8 mouse cellular contexts compared by ENCODE assay signal in the genomic region with DNA sequence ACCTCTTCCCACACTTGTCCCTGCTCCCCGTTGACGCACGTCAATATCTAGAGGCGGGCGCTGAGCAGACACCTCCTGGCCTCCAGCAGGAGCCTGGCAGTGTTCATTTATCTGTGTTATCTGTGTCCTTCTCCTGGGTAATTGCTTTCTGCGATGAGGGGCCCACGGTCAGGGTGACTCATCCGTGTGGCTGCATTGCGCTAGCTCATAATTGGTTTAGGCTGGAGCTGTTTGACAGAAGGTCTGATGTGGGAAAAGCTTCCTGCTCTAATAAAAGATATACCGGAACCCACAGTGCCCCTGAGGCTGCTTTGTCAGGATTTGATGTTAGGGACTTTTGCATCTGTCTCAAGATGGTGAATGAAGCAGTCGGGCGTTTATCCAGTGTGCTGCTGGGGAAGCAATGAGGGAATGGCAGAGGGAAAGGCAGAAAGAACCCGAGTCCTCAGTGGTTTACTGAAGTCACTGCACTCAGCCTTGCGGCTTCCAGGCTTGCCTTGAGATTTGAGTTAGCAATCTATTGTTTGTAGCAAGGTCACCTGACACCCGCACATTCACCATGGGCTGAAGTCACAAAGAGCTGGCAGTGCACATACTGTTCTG.
A peak's percentile ranks its signal among the peaks of the same experiment; 100 is the strongest.
DNase-seq lines count a peak whose midpoint lies in the region; ATAC-seq and TF ChIP-seq lines count a peak whose summit lies in the region.

No protein-coding gene starts in this region.

- no peak for ATAC-seq in heart, embryonic 13.5 days (ENCODE audit: extremely low read depth, insufficient number of reproducible peaks, low FRiP score, low TSS enrichment)
- no peak for ATAC-seq in limb, embryonic 14.5 days (ENCODE audit: low FRiP score, low read depth)

- WGBS in heart, embryonic 13.5 days = 6% methylated on average over 15 of the region's 15 CpGs
- 12% methylated on average over 15 of the region's 15 CpGs for WGBS in limb, embryonic 14.5 days
- 12% methylated on average over 15 of the region's 15 CpGs for WGBS in olfactory bulb, adult 2 months

- TF ChIP-seq CTCF in E14TG2a.4 (conservative IDR thresholded peaks at IDR 0.05; ENCODE audit: low read length) = no peak
- no peak for TF ChIP-seq CTCF in olfactory bulb, adult 2 months (IDR thresholded peaks at IDR 0.05; ENCODE audit: insufficient read depth, low read depth, low read length)

- H3K27ac ChIP-seq in heart, embryonic 13.5 days (replicated peaks) = peak overlapping the region; percentile 57
- H3K27ac ChIP-seq in limb, embryonic 14.5 days (replicated peaks; ENCODE audit: low read depth, low read length) = no peak overlapping the region
- H3K27ac ChIP-seq in olfactory bulb, adult 2 months (ENCODE audit: insufficient read depth, low read depth, low read length) = peak overlapping the region; percentile 99

- intact Hi-C loops in gastrocnemius, postnatal 36 days (cut with DNase I) = loop anchor here (5.0 kb wide), 1 partner anchor 40 kb away; no protein-coding TSS in a partner anchor

- TF ChIP-seq POLR2A in limb, embryonic 14.5 days (IDR thresholded peaks at IDR 0.05; ENCODE audit: borderline replicate concordance, extremely low read depth, insufficient read depth, insufficient read length) = no peak
- no peak for TF ChIP-seq POLR2A in olfactory bulb, adult 2 months (IDR thresholded peaks at IDR 0.05; ENCODE audit: insufficient read depth, low read depth, low read length)

- peak overlapping the region; percentile 69 for H3K9ac ChIP-seq in heart, embryonic 13.5 days
- H3K9ac ChIP-seq in limb, embryonic 14.5 days (ENCODE audit: low read depth, low read length, severe bottlenecking) = 0 out of 2 replicates have a peak overlapping the region, but pooled peaks have one; percentile 21

- peaks cover 11% of the 10 kb centered on the region for H3K36me3 ChIP-seq in E14TG2a.4 (ENCODE audit: insufficient read depth, low read length)
- H3K36me3 ChIP-seq in heart, embryonic 13.5 days = peaks cover 29% of the 10 kb centered on the region
- H3K36me3 ChIP-seq in limb, embryonic 14.5 days (ENCODE audit: control insufficient read depth, insufficient read depth, low read length) = peaks cover 23% of the 10 kb centered on the region

- peak overlapping the region; percentile 63 for H3K4me2 ChIP-seq in heart, embryonic 13.5 days
- H3K4me2 ChIP-seq in limb, embryonic 14.5 days (replicated peaks; ENCODE audit: low read depth, low read length, severe bottlenecking) = peak overlapping the region; percentile 26

- peak overlapping the region; percentile 13; the same call in 1 of the 2 replicates for H3K4me3 ChIP-seq in E14TG2a.4 (replicated peaks; ENCODE audit: low read length)
- H3K4me3 ChIP-seq in heart, embryonic 13.5 days = peak overlapping the region; percentile 27
- no peak overlapping the region for H3K4me3 ChIP-seq in limb, embryonic 14.5 days (replicated peaks; ENCODE audit: low read length)
- 0 out of 2 replicates have a peak overlapping the region, but pooled peaks have one; percentile 14 for H3K4me3 ChIP-seq in olfactory bulb, adult 2 months (ENCODE audit: insufficient read depth, low read depth, low read length)

- H3K4me1 ChIP-seq in E14TG2a.4 (replicated peaks; ENCODE audit: low read depth, low read length) = peaks cover 50% of the 10 kb centered on the region
- H3K4me1 ChIP-seq in heart, embryonic 13.5 days = peaks cover 24% of the 10 kb centered on the region
- H3K4me1 ChIP-seq in limb, embryonic 14.5 days (ENCODE audit: control insufficient read depth, insufficient read depth, low read length) = peaks cover 3% of the 10 kb centered on the region
- peaks cover 10% of the 10 kb centered on the region for H3K4me1 ChIP-seq in olfactory bulb, adult 2 months (ENCODE audit: control insufficient read depth, insufficient read depth, low read length)

- H3K27me3 ChIP-seq in E14TG2a.4 (ENCODE audit: insufficient read depth, low read length) = no peaks in the 10 kb centered on the region
- no peaks in the 10 kb centered on the region for H3K27me3 ChIP-seq in heart, embryonic 13.5 days (replicated peaks)
- H3K27me3 ChIP-seq in limb, embryonic 14.5 days (ENCODE audit: control insufficient read depth, insufficient read depth, low read length) = no peaks in the 10 kb centered on the region

- peak; percentile 75 for DNase-seq in NIH3T3 (ENCODE audit: low read depth)
- peak; percentile 66 to 72 for DNase-seq in cerebellum, postnatal 10 days
- DNase-seq in limb, embryonic 14.5 days (ENCODE audit: low spot score) = no peak
- no peak for DNase-seq in spleen, postnatal 14 days (ENCODE audit: low spot score in 2 of 2)
- no peak for DNase-seq in gastrocnemius, postnatal 36 days

- peaks cover 5% of the 10 kb centered on the region; the same call in 1 of the 2 replicates for H3K9me3 ChIP-seq in E14TG2a.4 (ENCODE audit: low read length)
- H3K9me3 ChIP-seq in heart, embryonic 13.5 days = no peaks in the 10 kb centered on the region
- H3K9me3 ChIP-seq in limb, embryonic 14.5 days (ENCODE audit: control insufficient read depth, low read length) = no peaks in the 10 kb centered on the region

Comparison
In these comparisons a context has a peak if more than half of its experiments do, and no peak if none do; other contexts are left out.
1. DNase-seq: peak in NIH3T3 (single experiment) and cerebellum, postnatal 10 days (2 of 2); none in limb, embryonic 14.5 days (single experiment), spleen, postnatal 14 days (0 of 2) and gastrocnemius, postnatal 36 days (0 of 2).